Mouse (Mus musculus): Measurements from ENCODE around the gene Fmn2. TPM values are rescaled to one million over a fixed set of nuclear protein-coding genes. Genes with fewer than 3 reads are reported as not detected.

Fmn2 gene
- polyA plus RNA-seq, 1 experiment from 2014 or later = 0.41 TPM

- peak; percentile 37 for DNase-seq (ENCODE audit: low spot score)
These were observed 1.5 kb downstream of the Fmn2 start for GRCm38 (mm10) chr1:174502846-174503745.

GRCm38 (mm10) chr1:174508571-174509110 is 7.0 kb downstream of the Fmn2 start:
- Histone ChIP-seq H3K36me3 (ENCODE audit: control insufficient read depth, insufficient read depth, low read length) (no peaks in the 10 kb centered on the region), H3K4me2 (no peak overlapping the region), H3K9ac (ENCODE audit: low read depth, low read length) (no peak overlapping the region), H3K4me1 (replicated peaks; ENCODE audit: control insufficient read depth, insufficient read depth, low read length) (no peaks in the 10 kb centered on the region), H3K4me3 (ENCODE audit: low read depth, low read length) (no peak overlapping the region), H3K27me3 (replicated peaks; ENCODE audit: control insufficient read depth, insufficient read depth, low read length) (peaks cover 8% of the 10 kb centered on the region), H3K27ac (ENCODE audit: low read depth, low read length) (no peak overlapping the region), H3K9me3 (ENCODE audit: control insufficient read depth, low read length) (no peaks in the 10 kb centered on the region)
- DNase-seq (ENCODE audit: low spot score) (no peak), ATAC-seq (replicated peaks; ENCODE audit: low FRiP score) (no peak)
- WGBS = 81% methylated on average over 13 of the region's 13 CpGs

More at GRCm38 (mm10) chr1:174502846-174503745, 1.5 kb downstream of the Fmn2 start:
- WGBS = 3% methylated on average over 53 of the region's 53 CpGs
- Histone ChIP-seq H3K9me3 (ENCODE audit: control insufficient read depth, low read length) (no peaks in the 10 kb centered on the region), H3K9ac (ENCODE audit: low read depth, low read length) (no peak overlapping the region), H3K4me1 (replicated peaks; ENCODE audit: control insufficient read depth, insufficient read depth, low read length) (0 out of 2 replicates have a peak, but pooled peaks cover 9% of the 10 kb centered on the region), H3K36me3 (ENCODE audit: control insufficient read depth, insufficient read depth, low read length) (no peaks in the 10 kb centered on the region), H3K27me3 (replicated peaks; ENCODE audit: control insufficient read depth, insufficient read depth, low read length) (peaks cover 30% of the 10 kb centered on the region), H3K4me2 (peak overlapping the region; percentile 96), H3K27ac (ENCODE audit: low read depth, low read length) (no peak overlapping the region), H3K4me3 (ENCODE audit: low read depth, low read length) (peak overlapping the region; percentile 57)
- no peak for ATAC-seq (replicated peaks; ENCODE audit: low FRiP score)

- no peaks in the 10 kb centered on the region for H3K27me3 ChIP-seq (replicated peaks; ENCODE audit: control insufficient read depth, insufficient read depth, low read length)
- no peak overlapping the region for H3K27ac ChIP-seq (ENCODE audit: low read depth, low read length)
- H3K36me3 ChIP-seq (ENCODE audit: control insufficient read depth, insufficient read depth, low read length) = no peaks in the 10 kb centered on the region
- WGBS = 78% methylated on average over 7 of the region's 7 CpGs
- no peak overlapping the region for H3K4me2 ChIP-seq
- no peaks in the 10 kb centered on the region for H3K4me1 ChIP-seq (replicated peaks; ENCODE audit: control insufficient read depth, insufficient read depth, low read length)
- no peaks in the 10 kb centered on the region for H3K9me3 ChIP-seq (ENCODE audit: control insufficient read depth, low read length)
- H3K4me3 ChIP-seq (ENCODE audit: low read depth, low read length) = no peak overlapping the region
- no peak overlapping the region for H3K9ac ChIP-seq (ENCODE audit: low read depth, low read length)
- ATAC-seq (replicated peaks; ENCODE audit: low FRiP score) = no peak
- no peak for DNase-seq (ENCODE audit: low spot score)
These were observed 11.8 kb downstream of the Fmn2 start for GRCm38 (mm10) chr1:174513419-174513818.

- DNase-seq (ENCODE audit: low spot score) (no peak), ATAC-seq (replicated peaks; ENCODE audit: low FRiP score) (no peak)
- Histone ChIP-seq H3K27ac (ENCODE audit: low read depth, low read length) (no peak overlapping the region), H3K9me3 (ENCODE audit: control insufficient read depth, low read length) (no peaks in the 10 kb centered on the region), H3K4me2 (no peak overlapping the region), H3K36me3 (ENCODE audit: control insufficient read depth, insufficient read depth, low read length) (no peaks in the 10 kb centered on the region), H3K27me3 (replicated peaks; ENCODE audit: control insufficient read depth, insufficient read depth, low read length) (no peaks in the 10 kb centered on the region), H3K4me3 (ENCODE audit: low read depth, low read length) (no peak overlapping the region), H3K9ac (ENCODE audit: low read depth, low read length) (no peak overlapping the region), H3K4me1 (replicated peaks; ENCODE audit: control insufficient read depth, insufficient read depth, low read length) (no peaks in the 10 kb centered on the region)
- 76% methylated on average over 5 of the region's 5 CpGs for WGBS
These were observed 20.5 kb downstream of the Fmn2 start for GRCm38 (mm10) chr1:174521976-174522770.

- no peak overlapping the region for H3K9ac ChIP-seq (ENCODE audit: low read depth, low read length)
- H3K9me3 ChIP-seq (ENCODE audit: control insufficient read depth, low read length) = no peaks in the 10 kb centered on the region
- no peak overlapping the region for H3K4me3 ChIP-seq (ENCODE audit: low read depth, low read length)
- H3K27ac ChIP-seq (ENCODE audit: low read depth, low read length) = no peak overlapping the region
- DNase-seq (ENCODE audit: low spot score) (no peak), ATAC-seq (replicated peaks; ENCODE audit: low FRiP score) (no peak)
- H3K36me3 ChIP-seq (ENCODE audit: control insufficient read depth, insufficient read depth, low read length) = no peaks in the 10 kb centered on the region
- no peaks in the 10 kb centered on the region for H3K4me1 ChIP-seq (replicated peaks; ENCODE audit: control insufficient read depth, insufficient read depth, low read length)
- no peaks in the 10 kb centered on the region for H3K27me3 ChIP-seq (replicated peaks; ENCODE audit: control insufficient read depth, insufficient read depth, low read length)
- H3K4me2 ChIP-seq = no peak overlapping the region
- 75% methylated on average over 4 of the region's 4 CpGs for WGBS
These were observed 21.3 kb downstream of the Fmn2 start for GRCm38 (mm10) chr1:174522809-174523511.

- no peak for DNase-seq (ENCODE audit: low spot score)
These were observed 21.8 kb downstream of the Fmn2 start for GRCm38 (mm10) chr1:174523512-174523828.

GRCm38 (mm10) chr1:174536742-174537453 is 35.3 kb downstream of the Fmn2 start:
- DNase-seq (ENCODE audit: low spot score) (no peak), ATAC-seq (replicated peaks; ENCODE audit: low FRiP score) (no peak)
- H3K36me3 ChIP-seq (ENCODE audit: control insufficient read depth, insufficient read depth, low read length) = no peaks in the 10 kb centered on the region
- H3K4me2 ChIP-seq = no peak overlapping the region
- no peak overlapping the region for H3K4me3 ChIP-seq (ENCODE audit: low read depth, low read length)
- H3K9me3 ChIP-seq (ENCODE audit: control insufficient read depth, low read length) = no peaks in the 10 kb centered on the region
- WGBS = 68% methylated on average over 11 of the region's 11 CpGs
- H3K27me3 ChIP-seq (replicated peaks; ENCODE audit: control insufficient read depth, insufficient read depth, low read length) = no peaks in the 10 kb centered on the region
- H3K27ac ChIP-seq (ENCODE audit: low read depth, low read length) = no peak overlapping the region
- no peak overlapping the region for H3K9ac ChIP-seq (ENCODE audit: low read depth, low read length)
- no peaks in the 10 kb centered on the region for H3K4me1 ChIP-seq (replicated peaks; ENCODE audit: control insufficient read depth, insufficient read depth, low read length)

More at GRCm38 (mm10) chr1:174523512-174523828, 21.8 kb downstream of the Fmn2 start:
- Histone ChIP-seq H3K9ac (ENCODE audit: low read depth, low read length) (no peak overlapping the region), H3K4me2 (no peak overlapping the region), H3K27ac (ENCODE audit: low read depth, low read length) (no peak overlapping the region), H3K9me3 (ENCODE audit: control insufficient read depth, low read length) (no peaks in the 10 kb centered on the region), H3K27me3 (replicated peaks; ENCODE audit: control insufficient read depth, insufficient read depth, low read length) (no peaks in the 10 kb centered on the region), H3K4me1 (replicated peaks; ENCODE audit: control insufficient read depth, insufficient read depth, low read length) (no peaks in the 10 kb centered on the region), H3K36me3 (ENCODE audit: control insufficient read depth, insufficient read depth, low read length) (no peaks in the 10 kb centered on the region), H3K4me3 (ENCODE audit: low read depth, low read length) (no peak overlapping the region)
- ATAC-seq (replicated peaks; ENCODE audit: low FRiP score) = no peak
- WGBS = 71% methylated on average over 1 of the region's 1 CpGs

GRCm38 (mm10) chr1:174537491-174537890 is 35.9 kb downstream of the Fmn2 start:
- no peaks in the 10 kb centered on the region for H3K4me1 ChIP-seq (replicated peaks; ENCODE audit: control insufficient read depth, insufficient read depth, low read length)
- H3K4me2 ChIP-seq = no peak overlapping the region
- H3K27me3 ChIP-seq (replicated peaks; ENCODE audit: control insufficient read depth, insufficient read depth, low read length) = no peaks in the 10 kb centered on the region
- H3K36me3 ChIP-seq (ENCODE audit: control insufficient read depth, insufficient read depth, low read length) = no peaks in the 10 kb centered on the region
- ATAC-seq (replicated peaks; ENCODE audit: low FRiP score) (no peak), DNase-seq (ENCODE audit: low spot score) (no peak)
- WGBS = 79% methylated on average over 3 of the region's 3 CpGs
- no peak overlapping the region for H3K27ac ChIP-seq (ENCODE audit: low read depth, low read length)
- H3K9me3 ChIP-seq (ENCODE audit: control insufficient read depth, low read length) = no peaks in the 10 kb centered on the region
- H3K4me3 ChIP-seq (ENCODE audit: low read depth, low read length) = no peak overlapping the region
- no peak overlapping the region for H3K9ac ChIP-seq (ENCODE audit: low read depth, low read length)

Data from liver, embryonic 11.5 days (tissue).